Mouse (Mus musculus) spleen, postnatal 36 days (tissue): ENCODE data around the gene Gucy2c.

Experiments
- DNase-seq, 2 experiments: peaks; one replicate each; pipeline ENCODE4 v3.0.0; 2022; ENCODE audit warnings: low spot score in 2 of 2, mixed read lengths in 1 of 2

The Gucy2c gene

DNA sequence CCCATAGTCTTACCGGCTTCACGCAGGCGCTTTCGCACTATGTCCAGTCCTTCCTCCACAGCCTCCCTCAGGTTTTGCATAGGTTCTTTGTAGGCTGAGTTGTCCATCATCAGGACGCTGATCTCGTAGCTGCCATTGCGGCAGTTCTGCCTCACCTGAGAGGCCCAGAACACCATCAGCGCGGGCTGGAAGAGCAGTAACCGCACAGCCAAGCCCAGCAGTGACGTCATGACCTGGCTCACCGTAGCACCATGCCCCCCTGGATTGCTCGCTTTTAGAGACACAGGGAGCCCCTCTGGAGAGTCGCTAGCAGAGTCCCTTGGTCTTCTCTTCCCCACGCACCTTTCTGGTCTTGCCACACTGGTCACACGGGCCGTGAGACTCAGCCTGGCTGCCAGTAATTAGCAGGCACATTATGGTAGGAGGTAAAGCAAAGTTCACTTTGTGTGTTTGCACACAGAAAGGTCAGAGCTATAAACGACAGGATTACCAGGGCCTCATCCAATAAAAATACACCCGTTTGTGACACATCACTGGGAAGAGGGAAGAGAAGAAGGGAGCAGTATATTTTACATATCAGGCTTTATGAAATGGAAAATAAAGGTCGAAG lies at the start of gene Gucy2c:
Gucy2c (minus strand) TSS at position 389 of the 610 bp plus-strand sequence.
- DNase-seq, result no peak

DNA sequence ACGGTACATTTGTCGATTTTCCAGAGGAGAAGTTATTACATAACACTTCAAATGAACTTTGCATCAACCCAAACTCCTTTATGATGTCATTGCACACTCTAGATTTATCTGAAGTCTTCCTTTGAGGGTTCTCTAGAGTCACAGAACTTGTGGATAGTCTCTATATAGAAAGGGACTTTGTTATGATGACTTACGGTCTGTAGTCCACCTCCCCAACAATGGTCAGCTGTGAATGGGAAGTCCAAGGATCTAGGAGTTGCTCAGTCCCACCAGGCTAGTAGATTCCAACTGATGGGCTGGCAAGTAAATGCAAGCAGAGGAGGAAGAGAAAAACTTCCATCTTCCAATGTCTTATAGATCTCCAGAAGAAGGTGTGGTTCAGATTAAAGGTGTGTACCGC lies 47.1 kb upstream of the Gucy2c start:
- DNase-seq, result no peak

DNA sequence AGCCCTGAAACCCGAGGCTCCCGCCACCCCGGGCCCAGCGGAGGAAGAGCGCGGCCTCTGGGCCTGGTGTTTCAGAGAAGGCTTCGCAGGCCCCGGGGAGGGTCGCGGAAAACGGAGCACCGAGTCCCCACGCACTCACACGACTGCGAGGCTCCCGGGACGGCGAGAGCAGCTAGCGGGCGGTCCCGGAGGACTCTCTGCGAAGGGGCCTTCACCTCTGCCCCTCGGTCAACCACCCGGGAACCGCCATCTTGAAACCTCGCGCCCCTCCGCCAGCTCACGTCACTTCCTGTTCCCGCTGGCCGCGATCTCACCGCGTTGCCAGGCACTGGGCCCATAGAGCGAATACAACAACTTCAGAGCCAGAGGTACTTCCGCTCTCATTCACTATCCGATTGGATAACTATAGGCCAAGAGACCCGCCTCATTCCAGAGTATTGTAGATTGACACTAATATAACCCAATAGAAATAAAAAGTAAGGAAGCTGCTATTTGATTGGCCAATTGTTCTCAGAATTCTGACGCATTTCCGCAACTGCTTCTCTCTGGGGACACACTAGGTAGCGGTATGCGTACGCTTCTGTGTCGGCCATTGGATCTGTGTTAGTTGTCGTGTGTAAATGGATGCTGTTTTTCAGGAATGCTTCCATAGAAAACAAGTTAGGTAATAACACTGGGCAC lies 46.5 kb upstream of the Gucy2c start, which contains the start of gene Wbp11:
Wbp11 (minus strand) TSS at position 353 of the 681 bp plus-strand sequence.
- DNase-seq, result peak; percentile 95 to 97

GRCm38 (mm10) chr6:136827516-136827880 lies 45.9 kb upstream of the Gucy2c start, which contains the start of gene BC049715:
TSS of gene BC049715 (plus strand) at chr6:136827626.
- no peak for DNase-seq

GRCm38 (mm10) chr6:136827116-136827515 lies 45.6 kb upstream of the Gucy2c start:
- DNase-seq, result no peak

DNA sequence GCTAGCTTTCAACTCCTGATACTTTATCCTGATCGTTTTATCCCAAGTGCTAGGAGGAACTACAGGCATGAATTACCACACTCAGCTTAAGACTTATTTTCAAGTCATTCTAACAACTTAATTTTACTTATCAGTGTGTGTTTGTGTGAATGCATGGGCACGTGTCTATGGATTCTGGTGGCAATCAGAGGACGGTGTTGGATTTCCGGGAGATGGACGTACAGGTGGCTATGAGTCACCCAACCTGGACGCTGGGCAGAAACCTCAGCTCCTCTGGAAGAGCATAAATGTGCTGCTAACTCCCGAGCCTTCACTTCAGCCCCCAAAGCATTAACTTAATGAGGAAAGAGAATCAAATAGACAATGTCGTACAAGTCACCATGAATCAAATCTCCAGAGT lies 43.4 kb upstream of the Gucy2c start:
- no peak for DNase-seq

GRCm38 (mm10) chr6:136821086-136821485 lies 39.5 kb upstream of the Gucy2c start:
- no peak for DNase-seq

GRCm38 (mm10) chr6:136820381-136820780 lies 38.8 kb upstream of the Gucy2c start:
- no peak for DNase-seq

- no peak for DNase-seq
Observed at GRCm38 (mm10) chr6:136817549-136817948, 36.0 kb upstream of the Gucy2c start.

GRCm38 (mm10) chr6:136816826-136817225 lies 35.3 kb upstream of the Gucy2c start:
- no peak for DNase-seq

GRCm38 (mm10) chr6:136815381-136815780 lies 33.8 kb upstream of the Gucy2c start:
- no peak for DNase-seq

GRCm38 (mm10) chr6:136813117-136813516 lies 31.6 kb upstream of the Gucy2c start:
- DNase-seq, result no peak

- DNase-seq, result no peak
Observed at GRCm38 (mm10) chr6:136811196-136811595, 29.6 kb upstream of the Gucy2c start.

DNA sequence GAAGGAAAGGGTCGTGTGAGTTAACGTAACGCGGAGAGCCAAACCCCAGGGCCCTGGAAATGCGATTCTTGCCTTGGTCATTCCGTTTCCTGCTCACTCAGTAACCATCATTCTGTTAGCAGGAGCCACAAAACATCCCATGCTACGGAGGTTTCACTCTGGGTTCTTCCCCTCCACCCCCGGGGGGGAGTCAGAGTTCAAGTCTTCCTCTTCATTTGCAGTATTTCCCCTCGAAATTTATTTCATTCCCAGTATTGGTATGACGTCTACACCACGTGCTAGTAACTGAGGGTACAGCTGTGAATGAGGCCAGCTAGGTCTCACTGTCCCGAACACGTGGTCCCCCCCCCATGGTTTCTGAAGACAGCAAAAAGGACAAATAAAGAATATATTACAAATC lies 28.1 kb upstream of the Gucy2c start:
- no peak for DNase-seq

GRCm38 (mm10) chr6:136809077-136809476 lies 27.5 kb upstream of the Gucy2c start:
- peak; percentile 55 to 70 for DNase-seq

DNA sequence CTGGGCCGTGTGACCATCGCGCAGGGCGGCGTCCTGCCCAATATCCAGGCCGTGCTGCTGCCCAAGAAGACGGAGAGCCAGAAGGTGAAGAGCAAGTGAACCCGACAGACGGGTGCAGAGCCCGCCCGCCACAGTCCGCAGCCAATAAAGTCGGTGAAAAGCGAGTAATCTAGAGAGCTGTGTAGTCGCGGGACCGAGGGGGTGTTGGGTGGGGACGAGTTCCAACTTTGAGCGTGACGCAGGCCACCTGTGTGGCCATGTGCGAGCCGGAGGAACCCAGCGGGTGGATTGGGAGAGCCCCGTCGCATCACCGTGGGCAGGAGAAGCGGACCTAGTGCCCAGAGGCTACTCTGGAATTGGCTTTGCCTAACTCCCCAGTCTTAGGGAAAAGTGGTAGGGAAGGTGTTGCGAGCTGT lies 27.1 kb upstream of the Gucy2c start:
- peak; percentile 43 to 51 for DNase-seq

- DNase-seq, result peak; percentile 97
Observed at GRCm38 (mm10) chr6:136808014-136808417, 26.5 kb upstream of the Gucy2c start, which contains the start of gene H2afj. TSS of gene H2afj (plus strand) at chr6:136808244.

DNA sequence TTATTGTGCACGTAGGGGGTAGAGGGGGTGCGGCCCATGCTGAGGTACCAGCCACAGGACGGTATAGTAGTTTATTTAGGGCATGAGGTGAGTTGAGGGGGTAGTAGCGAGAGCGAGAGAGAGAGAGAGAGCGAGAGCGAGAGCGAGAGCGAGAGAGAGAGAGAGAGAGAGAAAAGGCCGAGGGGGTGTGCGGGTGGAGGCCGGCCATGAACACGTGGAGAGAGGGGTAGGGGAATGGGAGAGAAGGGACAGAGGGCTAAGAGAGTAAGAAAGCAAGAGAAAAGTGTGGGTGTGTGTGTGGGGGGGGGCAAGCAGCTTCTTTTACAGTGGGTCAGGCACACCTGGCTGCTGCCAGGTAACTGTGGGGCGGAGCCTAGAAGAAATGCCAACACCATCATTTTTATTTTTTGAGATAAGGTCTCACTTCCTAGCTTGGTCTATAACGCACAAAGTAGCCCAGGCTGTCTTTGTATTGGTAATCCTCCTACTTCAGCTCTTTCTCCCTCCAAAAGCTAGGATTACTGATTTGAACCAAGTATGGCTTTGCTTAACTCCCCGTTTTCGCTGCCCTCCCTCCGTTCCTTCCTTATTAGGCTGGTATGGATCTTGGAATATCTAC lies 25.9 kb upstream of the Gucy2c start:
- DNase-seq, result no peak

DNA sequence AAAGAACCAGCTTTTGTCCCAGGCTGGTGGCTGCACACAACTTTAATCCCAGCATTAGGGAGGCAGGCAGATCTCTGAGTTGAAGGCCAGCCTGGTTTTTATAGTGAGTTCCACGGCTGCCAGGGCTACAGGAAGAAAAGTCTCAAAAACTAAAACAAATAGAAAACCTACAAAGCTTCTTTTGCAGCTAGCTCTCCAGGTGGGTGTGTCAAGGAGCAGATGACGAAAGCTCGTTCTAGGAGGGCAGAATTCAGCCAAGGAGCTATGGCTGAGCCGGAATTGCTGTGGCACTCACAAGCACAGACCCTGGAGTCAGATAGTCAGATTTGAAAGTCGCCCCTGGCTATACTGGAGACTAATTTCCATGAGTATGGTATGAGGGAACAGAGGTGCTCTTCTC lies 25.3 kb upstream of the Gucy2c start:
- DNase-seq, result no peak

GRCm38 (mm10) chr6:136805409-136805775 lies 23.8 kb upstream of the Gucy2c start:
- DNase-seq, result no peak

DNA sequence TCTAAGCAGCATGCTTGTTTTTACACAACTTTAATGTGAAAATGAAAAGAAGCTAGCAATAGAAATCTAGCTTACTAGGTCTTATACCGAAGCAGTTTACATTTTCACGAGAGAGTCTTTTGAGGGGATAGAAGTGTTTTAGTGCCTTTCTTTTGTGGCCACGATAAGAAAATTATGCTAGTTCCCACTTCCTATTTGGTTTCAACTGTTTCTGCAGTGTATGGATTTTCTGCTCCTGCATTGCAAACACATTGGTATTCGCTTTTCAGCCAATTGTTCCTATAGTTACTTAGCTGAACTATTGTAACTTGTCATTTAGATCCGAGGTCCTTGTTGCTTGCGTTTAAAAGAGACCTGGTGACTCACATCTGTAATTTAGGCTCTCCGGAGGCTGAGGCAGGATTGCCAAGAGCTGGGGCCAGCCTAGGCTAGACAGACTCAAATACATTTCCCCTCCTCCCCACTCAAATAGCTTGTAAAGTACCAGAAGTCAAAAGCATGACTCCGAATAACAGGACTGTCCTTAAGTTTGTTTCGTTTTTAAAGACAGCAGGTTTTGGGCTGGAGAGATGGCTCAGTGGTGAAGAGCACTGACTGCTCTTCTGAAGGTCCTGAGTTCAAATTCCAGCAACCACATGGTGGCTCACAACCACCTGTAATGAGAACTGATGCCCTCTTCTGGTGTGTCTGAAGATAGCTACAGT lies 23.3 kb upstream of the Gucy2c start:
- DNase-seq, result no peak
